Mouse (Mus musculus): ENCODE measurements at regions not wholly inside any gene's neighbourhood (a gene's known extent, or its start where the extent isn't known, plus 50 kb on each side); places are given as distances from the start of the nearest gene placed in this dataset.
A peak's percentile ranks its signal among the peaks of the same experiment; 100 is the strongest.

DNA sequence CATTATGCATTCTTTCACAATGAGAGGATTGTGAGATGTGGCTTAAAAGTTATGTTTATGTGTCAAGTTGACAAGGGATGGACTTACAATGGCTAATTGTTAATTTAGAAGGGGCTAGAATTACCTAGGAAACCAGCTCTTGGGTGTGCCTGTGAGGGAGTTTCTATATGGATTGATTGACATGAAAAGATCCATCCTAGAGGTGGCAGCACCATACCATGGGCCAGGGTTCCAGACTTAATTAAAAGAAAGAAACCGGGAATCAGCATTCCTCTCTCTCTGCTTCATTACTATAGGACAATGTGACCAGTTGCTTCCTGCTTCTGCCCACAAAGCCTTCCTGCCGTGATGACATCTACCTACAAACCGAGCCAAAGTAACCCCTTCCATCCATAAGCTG lies 126.6 kb upstream of the Nlrp1b start:
- no peak for TF ChIP-seq POLR2A (IDR thresholded peaks at IDR 0.05; ENCODE audit: extremely low read depth, insufficient read depth, low read length)
- peak; percentile 33; the same call in 1 of the 2 replicates for TF ChIP-seq CTCF (IDR thresholded peaks at IDR 0.05; ENCODE audit: extremely low read depth, insufficient read depth, low read length)
